Mouse (Mus musculus) Patski (cell line): ENCODE measurements around the gene Acad10. TPM values are rescaled to one million over a fixed set of nuclear protein-coding genes. Genes with fewer than 3 reads are reported as not detected.

Experiments used
- ATAC-seq: fragments of 100-300 bp; one replicate; pipeline ENCODE4 v1.8.0; 2021
- CTCF ChIA-PET: fragments of 350-600 bp; sonication (Branson Sonifier 250); formaldehyde crosslinking; loops from one replicate; lab custom pipeline; 2022; ENCODE audit warnings: inconsistent platforms; lab: Charles Lee
- POLR2A ChIA-PET: fragments of 350-600 bp; sonication (Branson Sonifier 250); formaldehyde crosslinking; loops from one replicate; lab custom pipeline; 2022; ENCODE audit warnings: antibody characterized with exemption, inconsistent platforms; lab: Charles Lee
- DNase-seq: peaks from one replicate; pipeline ENCODE4 v3.0.0-alpha.2; 2011; ENCODE audit warnings: low read depth, low spot score
- H3K27me3 ChIP-seq: fragments of 371-371 bp; one replicate; pipeline ENCODE4 v1.5.1; 2021
- CTCF ChIP-seq: fragments of 100-300 bp; IDR thresholded peaks from one replicate; pipeline ENCODE4 v1.5.1; 2021
- in situ Hi-C: fragments of 300-500 bp; cut with MboI; formaldehyde crosslinking; loops from 3 replicates; pipeline ENCODE4 v1.11.1; 2018; ENCODE audit warnings: low pct_unique_long_range_greater_than_20kb, mixed read lengths
- polyA plus RNA-seq: library from polyadenylated mRNA; unstranded; gene quantifications from one replicate; pipeline ENCODE4 v1.2.3, GENCODE M21; 2021

The Acad10 gene
- polyA plus RNA-seq, 1 experiment from 2014 or later = 34.7 TPM

DNA sequence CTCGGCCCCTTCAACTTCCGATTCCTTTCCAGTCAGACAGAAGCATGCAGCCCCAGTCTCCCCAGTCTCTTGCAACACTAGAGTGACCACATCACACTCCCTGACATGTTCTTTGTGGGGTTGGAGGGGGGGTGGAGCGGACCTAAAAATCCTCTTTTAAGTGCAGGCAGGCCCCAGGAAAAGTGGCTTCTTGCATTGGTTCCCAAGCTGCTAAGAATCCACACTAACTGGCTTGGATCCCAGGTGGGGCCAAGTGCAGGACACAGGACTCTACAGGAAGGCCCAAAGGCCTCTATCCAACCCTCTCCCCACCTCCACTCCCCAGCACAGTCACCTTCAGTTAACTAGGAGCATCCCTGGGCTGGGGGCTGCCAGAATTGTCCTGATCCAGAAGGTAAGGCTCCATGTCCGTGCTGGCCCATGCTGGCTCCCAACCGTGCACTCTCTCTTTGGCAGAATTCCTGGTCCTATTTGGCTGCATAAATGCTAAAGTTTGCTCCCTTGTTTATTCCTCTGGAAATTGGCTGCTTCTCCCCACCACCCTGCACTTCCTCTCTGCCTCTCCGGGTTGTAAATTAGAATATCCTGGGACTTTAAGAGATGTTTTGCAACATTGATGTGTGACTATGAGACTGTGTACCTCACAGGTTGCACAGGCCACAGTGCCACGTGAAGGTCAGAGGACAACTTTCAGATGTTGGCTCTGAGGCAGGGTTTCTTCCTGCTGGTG, 30.3 kb upstream of the Acad10 start:
- no peak for ATAC-seq
- no peak for DNase-seq

DNA sequence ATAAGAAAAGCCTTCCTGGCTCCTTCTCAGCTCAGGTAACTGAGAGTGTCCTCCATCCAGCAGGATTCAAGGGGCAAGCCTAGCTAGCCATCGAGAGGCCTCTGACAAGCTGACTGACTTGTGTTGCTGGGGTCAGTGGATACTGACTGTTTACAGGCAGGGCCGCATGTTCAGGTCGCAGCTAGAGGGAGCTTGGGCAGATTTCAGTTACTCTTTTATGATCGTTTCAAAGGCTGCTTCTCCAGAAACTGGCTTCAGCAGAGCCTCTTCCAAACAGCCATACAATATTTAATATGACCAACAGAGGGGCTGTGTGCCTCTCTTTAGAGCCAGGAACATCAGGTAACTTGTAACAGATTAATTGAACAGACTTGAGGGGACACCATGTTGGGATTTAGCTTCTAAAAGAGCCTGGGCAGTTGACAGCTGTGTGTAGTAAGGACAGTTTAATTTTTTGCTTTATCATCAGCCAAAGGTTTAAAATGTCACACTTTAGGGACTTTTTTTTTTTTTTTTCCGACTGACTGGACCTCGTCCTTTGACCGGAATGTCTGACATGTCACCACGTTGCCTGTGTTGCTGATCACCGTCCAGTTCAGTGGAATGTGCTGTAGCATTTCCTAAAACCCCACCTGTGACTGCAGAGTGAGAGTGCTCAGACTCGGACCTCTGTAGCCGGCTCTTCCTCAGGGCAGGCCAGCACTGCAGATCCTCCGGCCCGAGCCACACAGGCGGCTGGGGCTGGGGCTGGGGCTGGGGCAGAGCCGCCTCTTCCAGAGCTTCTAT, 26.0 kb upstream of the Acad10 start:
- DNase-seq = no peak
- CTCF ChIA-PET = interaction anchor here (0.7 to 1.8 kb wide), 6 partner anchors 10 to 37 kb away, joined by 3 to 8 read pairs (median 4); no protein-coding TSS in a partner anchor
- POLR2A ChIA-PET = interaction anchor here (0.6 to 2.8 kb wide), 5 partner anchors 12 to 158 kb away, joined by 3 to 13 read pairs (median 3); partner anchors contain the start of genes Acad12 and Atxn2
- no peaks in the 10 kb centered on the region for H3K27me3 ChIP-seq
- in situ Hi-C loops = no loop called here
- peak; percentile 12 for ATAC-seq
- TF ChIP-seq CTCF = no peak

More for the DNA sequence above, 30.3 kb upstream of the Acad10 start:
- no peaks in the 10 kb centered on the region for H3K27me3 ChIP-seq
- in situ Hi-C loops = no loop called here
- TF ChIP-seq CTCF = no peak
- ChIA-PET CTCF (interaction anchor here (0.6 to 0.9 kb wide), 2 partner anchors 11 to 15 kb away, joined by 3 to 4 read pairs; no protein-coding TSS in a partner anchor), POLR2A (no interaction called here)

DNA sequence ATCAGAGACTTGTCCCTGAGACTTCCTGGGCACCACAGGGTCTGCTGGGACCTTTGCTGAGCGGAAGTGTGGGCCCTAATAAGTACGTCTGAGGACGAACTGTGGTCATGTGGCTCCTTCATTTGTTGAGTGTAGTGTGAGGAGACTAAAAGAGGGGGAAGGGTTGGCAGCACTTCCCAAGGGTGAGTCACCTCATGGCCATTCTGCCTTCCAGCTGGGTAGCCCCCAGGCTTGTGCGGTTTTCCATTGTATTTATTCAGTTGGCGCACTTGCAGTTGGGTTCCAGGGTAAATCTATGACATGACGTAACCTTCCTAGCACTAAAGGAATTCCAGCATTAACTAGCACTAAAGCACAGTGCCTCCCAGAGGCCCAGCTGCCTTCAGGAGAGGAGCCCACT, 25.2 kb upstream of the Acad10 start:
- in situ Hi-C loops = no loop called here
- DNase-seq (peak; percentile 94), ATAC-seq (peak; percentile 89)
- no peak for TF ChIP-seq CTCF
- CTCF ChIA-PET = interaction anchor here (0.6 to 1.2 kb wide), 5 partner anchors 10 to 84 kb away, joined by 3 to 4 read pairs (median 4); no protein-coding TSS in a partner anchor
- H3K27me3 ChIP-seq = no peaks in the 10 kb centered on the region
- POLR2A ChIA-PET = interaction anchor here (0.6 to 2.8 kb wide), 4 partner anchors 10 to 159 kb away, joined by 3 to 13 read pairs (median 5); partner anchors contain the start of genes Acad12 and Atxn2

DNA sequence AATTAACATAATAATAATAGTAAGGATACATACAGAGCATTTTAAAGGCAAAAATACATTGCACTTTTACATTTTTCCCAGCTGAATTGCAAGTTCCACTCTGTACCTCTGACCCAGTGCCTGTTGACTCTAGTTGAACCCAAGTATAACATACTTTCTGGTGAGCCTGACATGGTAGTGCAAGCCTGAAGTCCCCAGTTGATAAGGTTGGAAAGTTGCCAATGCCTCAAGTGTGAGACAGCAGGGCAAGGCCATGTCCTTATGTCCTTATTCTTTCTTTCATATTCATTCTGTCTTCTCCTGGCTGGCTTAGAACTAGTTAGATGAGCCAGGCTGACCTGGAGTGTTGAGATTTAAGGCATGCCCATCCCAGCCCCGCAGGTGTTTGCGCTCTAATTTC, 21.9 kb upstream of the Acad10 start:
- ATAC-seq (no peak), DNase-seq (no peak)
- POLR2A ChIA-PET = no interaction called here
- TF ChIP-seq CTCF = no peak
- CTCF ChIA-PET = interaction anchor here (2.0 kb wide), 1 partner anchor 12 kb away, joined by 5 read pairs; no protein-coding TSS in a partner anchor
- no peaks in the 10 kb centered on the region for H3K27me3 ChIP-seq
- in situ Hi-C loops = no loop called here

DNA sequence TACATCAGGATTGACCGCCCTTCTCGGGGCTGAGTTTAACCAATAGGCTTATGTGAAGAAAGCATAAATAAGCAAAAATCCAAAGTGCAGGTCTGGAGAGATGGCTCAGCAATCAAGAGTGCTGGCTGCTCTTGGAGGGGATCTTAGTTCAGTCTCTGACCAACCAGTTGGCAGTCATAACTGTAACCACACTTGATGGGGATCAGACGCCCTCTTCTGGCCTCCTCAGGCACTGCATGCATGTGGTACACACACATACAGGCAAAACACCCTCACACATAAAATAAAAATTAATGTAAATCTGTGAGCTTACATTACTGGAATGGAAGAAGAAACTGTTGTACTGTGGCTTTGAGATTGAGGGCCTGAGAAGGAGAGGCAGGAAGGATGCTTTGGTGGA, 10.1 kb upstream of the Acad10 start:
- no peaks in the 10 kb centered on the region for H3K27me3 ChIP-seq
- ATAC-seq = no peak
- no peak for DNase-seq

DNA sequence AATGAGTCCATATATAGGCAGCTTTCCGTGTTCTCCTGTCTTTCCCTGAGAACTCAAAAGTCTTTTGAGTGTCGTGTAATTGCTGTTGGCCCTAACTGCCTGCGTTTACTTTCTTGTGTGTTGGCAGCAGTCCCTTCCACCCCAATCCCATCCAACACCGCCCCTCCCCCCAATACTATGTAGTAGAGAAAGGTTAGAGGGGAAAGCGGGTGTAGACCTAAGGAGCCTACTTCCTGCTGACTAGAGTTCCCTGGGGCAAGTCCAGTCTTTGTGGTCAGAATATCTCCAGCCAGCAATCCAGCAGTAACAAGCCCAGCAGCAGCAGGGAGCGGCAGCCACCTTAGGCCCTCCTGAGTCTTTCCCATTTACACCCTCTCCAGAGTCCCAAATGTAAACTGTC, 8.1 kb upstream of the Acad10 start:
- POLR2A ChIA-PET = interaction anchor here (1.3 kb wide), 1 partner anchor 8 kb away, joined by 3 read pairs; the partner anchor contains the start of genes Acad10 and Brap
- ATAC-seq (no peak), DNase-seq (no peak)
- H3K27me3 ChIP-seq = no peaks in the 10 kb centered on the region
- no peak for TF ChIP-seq CTCF
- CTCF ChIA-PET = no interaction called here
- in situ Hi-C loops = no loop called here

More for the DNA sequence above, 10.1 kb upstream of the Acad10 start:
- POLR2A ChIA-PET = no interaction called here
- CTCF ChIA-PET = interaction anchor here (1.2 kb wide), 1 partner anchor 13 kb away, joined by 5 read pairs; no protein-coding TSS in a partner anchor
- TF ChIP-seq CTCF = peak; percentile 80
- in situ Hi-C loops = no loop called here

DNA sequence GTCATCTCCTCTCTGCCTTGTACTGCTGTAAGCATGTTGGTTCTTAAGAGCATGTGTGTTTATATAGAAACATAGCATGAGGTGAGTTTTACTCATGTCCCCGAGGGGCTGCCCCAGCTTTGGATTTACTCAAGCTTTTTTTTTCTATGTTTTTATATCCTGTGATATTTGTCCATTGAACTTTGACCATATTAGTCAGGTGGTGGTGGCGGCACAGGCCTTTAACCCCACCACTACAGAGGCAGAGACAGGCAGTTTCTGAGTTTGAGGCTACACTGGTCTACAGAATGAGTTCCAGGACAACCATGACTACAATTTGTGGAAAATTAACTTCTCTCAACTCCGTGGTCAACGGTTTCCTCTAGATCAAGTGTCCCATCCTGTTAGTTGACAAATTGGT, 6.8 kb upstream of the Acad10 start:
- ChIA-PET POLR2A (interaction anchor here (0.7 kb wide), 1 partner anchor 61 kb away, joined by 8 read pairs; no protein-coding TSS in a partner anchor), CTCF (no interaction called here)
- no peaks in the 10 kb centered on the region for H3K27me3 ChIP-seq
- no peak for TF ChIP-seq CTCF
- DNase-seq = no peak
- in situ Hi-C loops = no loop called here
- ATAC-seq = no peak

DNA sequence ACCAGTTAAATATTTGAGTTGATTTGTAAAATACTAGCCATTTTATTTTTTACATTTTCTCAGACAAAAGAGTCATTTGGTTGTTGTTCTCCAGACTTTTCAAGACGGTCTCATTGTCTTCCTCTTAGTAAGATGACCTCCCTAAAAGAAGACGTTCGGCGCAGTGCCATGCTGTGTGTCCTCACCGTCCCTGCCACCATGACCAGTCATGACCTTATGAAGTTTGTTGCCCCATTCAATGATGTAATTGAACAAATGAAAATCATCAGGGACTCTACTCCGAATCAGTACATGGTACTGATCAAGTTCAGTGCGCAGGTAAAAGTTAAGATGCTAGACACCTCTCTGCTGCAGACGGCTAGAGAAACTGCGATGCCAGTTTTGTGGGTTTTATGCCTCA, 4.7 kb upstream of the Acad10 start:
- H3K27me3 ChIP-seq = no peaks in the 10 kb centered on the region
- ChIA-PET CTCF (no interaction called here), POLR2A (no interaction called here)
- in situ Hi-C loops = no loop called here
- no peak for TF ChIP-seq CTCF
- no peak for ATAC-seq
- DNase-seq = no peak

DNA sequence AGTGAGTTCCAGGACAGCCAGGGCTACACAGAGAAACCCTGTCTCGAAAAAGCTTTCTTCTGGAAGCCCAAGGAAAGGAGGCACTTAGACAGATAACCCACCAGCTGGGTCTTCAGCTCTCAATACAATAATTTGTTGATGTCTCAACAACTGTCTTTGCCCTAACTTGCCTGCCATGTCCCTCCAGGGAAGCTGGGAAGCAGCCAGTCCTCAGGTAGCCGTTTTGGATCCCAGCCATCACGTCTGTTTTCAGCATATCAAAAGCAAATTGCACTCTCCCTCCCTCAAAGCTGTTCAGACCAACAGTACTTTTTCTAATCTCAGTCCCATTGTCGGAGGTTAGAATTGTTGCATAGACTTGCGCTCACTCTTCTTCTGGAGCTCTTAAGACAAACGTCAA, 3.8 kb upstream of the Acad10 start:
- DNase-seq (no peak), ATAC-seq (no peak)
- no peaks in the 10 kb centered on the region for H3K27me3 ChIP-seq
- ChIA-PET CTCF (interaction anchor here (1.2 kb wide), 1 partner anchor 19 kb away, joined by 3 read pairs; no protein-coding TSS in a partner anchor), POLR2A (no interaction called here)
- in situ Hi-C loops = no loop called here
- TF ChIP-seq CTCF = no peak

DNA sequence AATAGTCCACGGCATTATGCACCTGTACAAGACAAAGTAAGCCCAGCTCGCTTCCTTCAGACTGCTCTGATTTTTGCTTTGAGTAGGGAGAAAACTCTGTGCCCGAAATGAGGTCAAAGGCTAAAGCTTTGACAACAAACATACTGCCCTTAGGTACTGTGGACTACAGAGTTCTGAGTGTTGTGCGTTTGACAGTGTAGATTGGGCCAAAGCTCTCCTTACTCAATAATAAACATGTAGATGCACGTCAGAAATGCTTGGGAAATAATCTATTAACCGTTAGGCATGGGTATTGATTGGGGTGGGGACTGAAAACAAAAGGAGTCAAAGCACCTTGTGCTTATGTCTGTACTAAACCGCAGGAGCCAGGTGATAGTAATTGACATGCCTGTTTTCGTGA, 3.1 kb upstream of the Acad10 start:
- no peak for TF ChIP-seq CTCF
- in situ Hi-C loops = no loop called here
- CTCF ChIA-PET = interaction anchor here (1.2 kb wide), 1 partner anchor 20 kb away, joined by 3 read pairs; no protein-coding TSS in a partner anchor
- no peak for DNase-seq
- ATAC-seq = no peak
- POLR2A ChIA-PET = no interaction called here
- H3K27me3 ChIP-seq = no peaks in the 10 kb centered on the region
